Mouse (Mus musculus): Measurements from ENCODE around the gene Gja4.

DNA sequence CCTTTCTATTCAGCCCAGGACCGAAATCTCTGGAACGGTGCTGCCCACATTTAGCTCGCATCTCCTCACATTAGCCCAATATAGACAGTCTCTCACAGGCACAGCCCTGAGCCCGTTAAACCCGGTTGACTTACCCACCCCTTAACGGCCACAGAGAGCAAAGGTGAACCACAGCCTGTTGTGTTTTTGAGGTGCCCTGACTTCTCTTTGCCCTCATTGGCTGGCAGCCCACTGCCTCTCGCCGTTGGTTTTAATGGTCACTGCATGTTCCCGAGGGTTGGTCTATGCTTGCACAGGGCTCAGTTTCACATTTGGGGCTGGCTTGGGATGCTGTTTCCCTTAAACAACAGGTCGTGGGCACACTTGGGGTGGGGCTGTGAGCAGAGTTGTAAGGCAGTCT, 10.5 kb upstream of the Gja4 start:
- TF ChIP-seq CTCF (IDR thresholded peaks at IDR 0.05; ENCODE audit: low read depth) (no peak), EP300 (optimal IDR thresholded peaks at IDR 0.05) (no peak)
